8 mouse cellular contexts compared by ENCODE assay signal in the genomic region with DNA sequence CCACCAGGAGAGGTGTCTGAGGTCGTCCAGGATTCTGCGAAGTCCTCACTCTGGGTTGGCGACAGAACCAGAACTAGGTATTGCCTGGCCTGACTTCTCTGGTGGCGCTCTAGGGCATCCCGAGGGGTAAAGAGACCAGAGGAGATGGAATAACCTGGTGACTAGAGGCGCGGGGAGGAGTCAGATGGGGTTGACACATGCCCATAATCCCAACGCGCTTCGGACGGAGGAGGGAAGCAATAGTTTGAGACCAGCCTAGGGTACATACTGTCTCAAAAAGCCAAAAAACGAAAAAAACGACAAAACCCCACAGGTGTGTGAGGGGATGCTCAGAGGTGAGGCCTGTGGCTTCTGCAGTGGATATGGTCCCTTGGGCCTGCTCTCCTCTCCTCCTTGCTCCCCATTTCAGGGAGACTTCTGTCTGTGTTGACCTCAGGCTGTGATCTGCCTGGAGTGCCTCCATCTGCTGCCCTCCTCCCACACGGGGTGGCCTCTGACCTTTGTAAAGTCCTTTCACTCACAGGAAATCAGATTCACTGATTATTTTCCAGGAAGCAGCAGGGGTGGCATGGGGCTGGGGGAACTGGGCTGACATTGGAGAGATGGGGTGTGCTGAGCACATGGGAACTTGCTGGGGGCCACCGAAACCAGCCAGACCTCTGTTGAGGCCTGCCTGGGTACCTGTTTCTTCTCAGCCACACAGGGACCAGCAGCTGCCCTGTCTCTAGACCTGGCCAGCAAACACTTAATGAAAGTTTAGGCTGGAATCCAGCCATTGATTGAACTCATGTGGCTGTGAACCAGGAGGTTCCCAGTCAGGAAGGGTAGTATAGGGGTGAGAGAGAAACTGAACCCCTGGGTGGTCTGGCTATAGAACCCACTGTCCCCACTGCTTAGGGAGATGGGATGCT. TPM values are rescaled to one million over a fixed set of nuclear protein-coding genes. Genes with fewer than 3 reads are reported as not detected.
DNase-seq lines count a peak whose midpoint lies in the region; ATAC-seq lines count a peak whose summit lies in the region.

No protein-coding gene starts in this region.

- peak overlapping the region; percentile 77; the same call in 1 of the 2 replicates for H3K9ac ChIP-seq in forebrain, embryonic 11.5 days (ENCODE audit: low read length)
- H3K9ac ChIP-seq in limb, embryonic 15.5 days, result peak overlapping the region; percentile 71; the same call in 1 of the 2 replicates
- H3K9ac ChIP-seq in stomach, embryonic 14.5 days (replicated peaks; ENCODE audit: low read depth, low read length), result no peak overlapping the region

- peak overlapping the region; percentile 92 for H3K4me3 ChIP-seq in megakaryocyte, embryonic 14.5 days (replicated peaks)
- H3K4me3 ChIP-seq in forebrain, embryonic 11.5 days (ENCODE audit: low read depth, low read length), result peak overlapping the region; percentile 72
- H3K4me3 ChIP-seq in limb, embryonic 15.5 days, result peak overlapping the region; percentile 78
- H3K4me3 ChIP-seq in stomach, embryonic 14.5 days (ENCODE audit: low read depth, low read length), result peak overlapping the region; percentile 67

- no peaks in the 10 kb centered on the region for H3K9me3 ChIP-seq in megakaryocyte, embryonic 14.5 days
- H3K9me3 ChIP-seq in forebrain, embryonic 11.5 days (ENCODE audit: control insufficient read depth, low read length), result no peaks in the 10 kb centered on the region
- no peaks in the 10 kb centered on the region for H3K9me3 ChIP-seq in limb, embryonic 15.5 days
- H3K9me3 ChIP-seq in stomach, embryonic 14.5 days (ENCODE audit: control insufficient read depth, low read depth, low read length), result no peaks in the 10 kb centered on the region

- H3K4me1 ChIP-seq in megakaryocyte, embryonic 14.5 days, result peaks cover 41% of the 10 kb centered on the region
- 0 out of 2 replicates have a peak, but pooled peaks cover 8% of the 10 kb centered on the region for H3K4me1 ChIP-seq in forebrain, embryonic 11.5 days (replicated peaks; ENCODE audit: control insufficient read depth, insufficient read depth, low read length)
- peaks cover 31% of the 10 kb centered on the region for H3K4me1 ChIP-seq in limb, embryonic 15.5 days
- H3K4me1 ChIP-seq in stomach, embryonic 14.5 days (ENCODE audit: control insufficient read depth, insufficient read depth, low read length), result peaks cover 6% of the 10 kb centered on the region; the same call in 1 of the 2 replicates

- H3K4me2 ChIP-seq in forebrain, embryonic 11.5 days (ENCODE audit: low read depth, low read length, severe bottlenecking), result peak overlapping the region; percentile 88
- H3K4me2 ChIP-seq in limb, embryonic 15.5 days, result peak overlapping the region; percentile 97
- peak overlapping the region; percentile 95 for H3K4me2 ChIP-seq in stomach, embryonic 14.5 days (replicated peaks; ENCODE audit: low read depth, low read length)

- peaks cover 20% of the 10 kb centered on the region for H3K36me3 ChIP-seq in megakaryocyte, embryonic 14.5 days (replicated peaks; ENCODE audit: low read length)
- H3K36me3 ChIP-seq in forebrain, embryonic 11.5 days (ENCODE audit: control insufficient read depth, insufficient read depth, low read length), result no peaks in the 10 kb centered on the region
- 0 out of 2 replicates have a peak, but pooled peaks cover 4% of the 10 kb centered on the region for H3K36me3 ChIP-seq in limb, embryonic 15.5 days
- H3K36me3 ChIP-seq in stomach, embryonic 14.5 days (ENCODE audit: control insufficient read depth, insufficient read depth, low read length), result no peaks in the 10 kb centered on the region

- no peak for ATAC-seq in megakaryocyte, adult 5-6 weeks (ENCODE audit: poor library complexity, severe bottlenecking)
- ATAC-seq in forebrain, embryonic 11.5 days (replicated peaks; ENCODE audit: low FRiP score), result no peak
- ATAC-seq in limb, embryonic 15.5 days (ENCODE audit: insufficient number of reproducible peaks, low FRiP score, low TSS enrichment, low read depth), result no peak
- ATAC-seq in stomach, embryonic 14.5 days (ENCODE audit: insufficient number of reproducible peaks, insufficient read depth, low FRiP score, low read depth), result no peak

- peaks cover 45% of the 10 kb centered on the region for H3K27me3 ChIP-seq in megakaryocyte, embryonic 14.5 days (replicated peaks)
- H3K27me3 ChIP-seq in forebrain, embryonic 11.5 days (ENCODE audit: control insufficient read depth, insufficient read depth, low read length), result no peaks in the 10 kb centered on the region
- no peaks in the 10 kb centered on the region for H3K27me3 ChIP-seq in limb, embryonic 15.5 days
- H3K27me3 ChIP-seq in stomach, embryonic 14.5 days (ENCODE audit: control insufficient read depth, insufficient read depth, low read length), result no peaks in the 10 kb centered on the region

- 11% methylated on average over 15 of the region's 15 CpGs for WGBS in forebrain, embryonic 11.5 days
- WGBS in limb, embryonic 15.5 days, result 13% methylated on average over 15 of the region's 15 CpGs
- WGBS in stomach, embryonic 14.5 days, result 19% methylated on average over 15 of the region's 15 CpGs

- no peak overlapping the region for H3K27ac ChIP-seq in forebrain, embryonic 11.5 days (ENCODE audit: low read depth, low read length)
- no peak overlapping the region for H3K27ac ChIP-seq in limb, embryonic 15.5 days
- no peak overlapping the region; the same call in 1 of the 2 replicates for H3K27ac ChIP-seq in stomach, embryonic 14.5 days (ENCODE audit: low read length)

- DNase-seq in forebrain, embryonic 11.5 days (ENCODE audit: low spot score), result no peak
- no peak for DNase-seq in spleen, postnatal 10 days (ENCODE audit: low spot score in 2 of 2)
- no peak for DNase-seq in cerebellum, adult 11-12 months
- no peak for DNase-seq in frontal cortex, postnatal 25 days (ENCODE audit: low spot score in 2 of 2)

RNA-seq across cellular contexts. Expression of a gene that starts 0.6 kb away (rescaled TPM):
- polyA plus RNA-seq in megakaryocyte, embryonic 14.5 days (2012; ENCODE audit: insufficient read depth, low replicate concordance), result 10.7 and 17.8 TPM in 2 replicates
- 28.7 and 32.9 TPM in 2 replicates for total RNA-seq in megakaryocyte, adult 5-6 weeks (2015)
- total RNA-seq in megakaryocyte, adult 5-6 weeks (2017), result 13.3 and 15.1 TPM in 2 replicates
- 17.1 TPM in 2 replicates for polyA plus RNA-seq in forebrain, embryonic 11.5 days (2014; fragmentation: Nextera tagmentation; extraction: Ambion mirVana)
- polyA plus RNA-seq in limb, embryonic 15.5 days (2015; fragmentation: Nextera tagmentation; extraction: Ambion mirVana), result 4.9 and 5.8 TPM in 2 replicates
- polyA plus RNA-seq in stomach, embryonic 14.5 days (2014; fragmentation: Nextera tagmentation; extraction: Ambion mirVana), result 3.0 and 3.3 TPM in 2 replicates

RNA-seq across cellular contexts. Expression of a gene that starts 47.0 kb away (rescaled TPM):
- polyA plus RNA-seq in megakaryocyte, embryonic 14.5 days (2012; ENCODE audit: insufficient read depth, low replicate concordance), result 19.4 and 67.8 TPM in 2 replicates
- total RNA-seq in megakaryocyte, adult 5-6 weeks (2015), result 8.7 and 15.7 TPM in 2 replicates
- 46.0 and 50.7 TPM in 2 replicates for total RNA-seq in megakaryocyte, adult 5-6 weeks (2017)
- polyA plus RNA-seq in forebrain, embryonic 11.5 days (2014; fragmentation: Nextera tagmentation; extraction: Ambion mirVana), result 66.8 and 81.3 TPM in 2 replicates
- 45.2 and 51.0 TPM in 2 replicates for polyA plus RNA-seq in limb, embryonic 15.5 days (2015; fragmentation: Nextera tagmentation; extraction: Ambion mirVana)
- polyA plus RNA-seq in stomach, embryonic 14.5 days (2014; fragmentation: Nextera tagmentation; extraction: Ambion mirVana), result 49.5 and 50.9 TPM in 2 replicates
